Mouse (Mus musculus) ovary, postnatal 14 days (tissue): ENCODE data around the gene Stat6.

Experiments
- DNase-seq: peaks from one replicate; pipeline ENCODE4 v3.0.0; 2022; ENCODE audit warnings: low spot score

The Stat6 gene

GRCm38 (mm10) chr10:127615034-127615374, 27.8 kb upstream of the Stat6 start:
- DNase-seq, result no peak

GRCm38 (mm10) chr10:127615591-127615990, 27.2 kb upstream of the Stat6 start:
- no peak for DNase-seq

DNA sequence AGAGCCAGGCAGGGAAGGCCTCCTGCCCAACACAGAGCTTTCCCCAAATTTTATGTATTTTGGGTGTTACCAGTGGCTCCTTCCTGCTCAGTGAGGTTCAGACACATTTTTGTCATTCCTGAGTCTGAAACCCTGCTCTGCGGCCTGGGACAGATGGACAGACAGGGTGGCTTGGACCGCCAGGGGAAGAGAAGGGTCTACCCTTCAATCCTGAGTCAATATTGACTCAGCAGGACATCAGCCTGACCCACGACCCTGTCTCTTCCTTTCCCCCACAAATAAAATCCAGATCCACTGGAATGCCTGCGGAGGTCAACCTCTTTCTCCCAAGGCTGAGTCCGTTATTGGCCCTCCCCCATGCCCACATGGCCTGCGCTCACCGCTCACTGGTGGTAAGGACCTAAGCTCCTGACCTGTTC, 26.5 kb upstream of the Stat6 start:
- DNase-seq, result no peak

DNA sequence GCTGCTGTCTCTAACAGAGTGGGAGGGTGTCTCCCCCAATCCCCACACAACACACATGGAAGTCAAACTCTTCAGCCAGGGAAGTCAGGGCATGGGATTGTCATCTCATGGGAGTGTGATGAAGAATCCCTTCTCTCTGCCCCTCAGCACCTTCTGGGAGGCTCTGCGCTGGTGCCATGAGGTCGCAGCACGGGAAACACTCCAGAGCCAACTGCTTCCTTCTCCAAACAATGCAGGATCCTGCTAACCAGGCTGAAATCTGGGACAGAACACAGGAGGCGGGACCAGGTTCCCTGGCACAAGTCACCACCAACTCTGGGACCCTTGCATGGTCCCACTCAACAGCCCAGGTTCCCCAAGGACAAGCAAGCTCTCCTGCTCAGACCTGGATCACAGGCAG, 25.5 kb upstream of the Stat6 start:
- no peak for DNase-seq

- DNase-seq, result no peak
These were observed 24.6 kb upstream of the Stat6 start for GRCm38 (mm10) chr10:127618173-127618572.

GRCm38 (mm10) chr10:127619119-127619721, 23.6 kb upstream of the Stat6 start:
- DNase-seq, result no peak

DNA sequence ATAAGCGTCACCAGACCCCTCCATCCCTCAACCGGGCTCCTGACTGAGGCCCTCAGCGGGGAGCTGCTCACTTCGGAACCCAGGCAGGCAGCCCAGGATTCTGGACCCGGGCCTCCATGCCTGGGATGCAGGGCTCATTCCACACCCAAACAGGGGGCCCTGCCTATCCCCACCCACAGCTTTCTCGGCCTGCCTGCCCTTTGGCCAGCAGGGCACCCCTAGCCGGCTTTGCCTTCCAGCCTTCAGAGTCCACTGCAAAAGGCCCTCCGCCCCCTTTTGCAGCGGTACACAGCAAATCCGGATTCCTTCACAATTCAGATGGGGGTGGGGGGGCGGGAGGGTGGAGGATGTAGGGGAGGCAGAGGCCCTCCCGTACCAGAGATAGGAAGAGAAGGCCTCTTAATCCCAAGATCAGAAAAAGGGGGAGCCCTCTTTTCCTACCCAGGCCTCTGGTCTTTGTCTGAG, 22.8 kb upstream of the Stat6 start:
- DNase-seq, result no peak

GRCm38 (mm10) chr10:127620406-127621190, 22.2 kb upstream of the Stat6 start, which contains the start of gene Lrp1:
Lrp1 (minus strand) TSS chr10:127621148.
- DNase-seq, result no peak

DNA sequence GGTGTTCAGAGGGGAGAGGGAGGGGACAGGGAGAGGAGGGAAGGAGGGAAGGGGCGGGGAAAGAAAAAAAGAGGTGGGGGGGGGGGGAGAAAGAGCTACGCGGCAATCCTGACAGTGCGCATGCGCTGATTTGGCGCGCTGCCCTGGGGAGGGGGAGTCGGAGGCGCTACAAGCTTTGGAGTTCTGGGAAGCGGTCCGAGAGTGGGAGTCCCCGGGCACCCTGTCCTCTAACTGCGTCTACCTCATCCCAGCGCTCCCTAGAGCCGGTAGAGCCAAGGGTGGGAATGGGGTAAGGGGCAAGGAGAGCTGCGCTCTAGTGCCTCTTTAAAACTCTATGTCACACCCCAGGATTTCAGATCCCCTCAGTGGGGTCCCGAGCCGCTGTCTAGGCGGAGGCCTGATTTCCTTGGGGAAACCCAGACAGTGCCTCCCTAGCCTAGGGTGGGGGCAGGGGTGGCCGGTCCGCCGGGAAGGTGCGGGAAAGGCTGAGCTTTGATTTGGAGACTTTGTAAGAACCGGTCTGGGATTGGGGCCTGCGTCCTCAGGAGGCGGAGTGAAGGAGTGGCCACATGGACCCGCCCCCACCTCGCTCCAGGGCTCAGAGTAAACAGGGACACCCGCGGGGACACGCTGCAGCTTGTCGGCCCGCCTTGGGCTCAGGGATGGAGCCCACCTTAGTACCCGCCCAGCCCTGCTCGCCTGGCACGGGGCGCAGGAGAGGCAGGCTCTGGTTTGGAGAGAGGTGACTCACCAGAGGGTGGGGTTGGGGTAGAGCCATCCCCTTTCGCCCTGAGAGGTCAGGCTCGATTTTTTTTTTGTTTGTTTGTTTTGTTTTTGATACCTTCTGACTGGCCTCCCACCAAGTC, 21.4 kb upstream of the Stat6 start:
- DNase-seq, result peak; percentile 86

DNA sequence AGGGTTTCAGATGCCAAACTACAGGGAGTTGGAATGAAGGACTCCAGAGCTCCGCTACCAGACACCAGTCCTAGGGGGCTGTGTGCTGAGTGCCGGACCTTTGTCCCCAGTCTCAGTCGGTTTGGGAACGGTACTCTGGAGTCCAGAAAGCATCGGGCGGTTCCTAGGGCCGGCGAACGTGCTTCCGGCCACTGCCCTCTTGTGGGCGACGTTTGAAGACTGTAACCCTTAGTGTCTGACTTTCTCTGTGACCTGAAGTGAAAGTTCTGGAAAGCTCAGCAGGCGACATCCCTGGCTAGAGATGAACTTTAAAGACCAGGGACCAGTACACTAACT, 20.8 kb upstream of the Stat6 start:
- peak; percentile 63 for DNase-seq

- DNase-seq, result no peak
These were observed 20.1 kb upstream of the Stat6 start for GRCm38 (mm10) chr10:127622661-127623060.

GRCm38 (mm10) chr10:127623439-127624216, 19.2 kb upstream of the Stat6 start:
- DNase-seq, result no peak

DNA sequence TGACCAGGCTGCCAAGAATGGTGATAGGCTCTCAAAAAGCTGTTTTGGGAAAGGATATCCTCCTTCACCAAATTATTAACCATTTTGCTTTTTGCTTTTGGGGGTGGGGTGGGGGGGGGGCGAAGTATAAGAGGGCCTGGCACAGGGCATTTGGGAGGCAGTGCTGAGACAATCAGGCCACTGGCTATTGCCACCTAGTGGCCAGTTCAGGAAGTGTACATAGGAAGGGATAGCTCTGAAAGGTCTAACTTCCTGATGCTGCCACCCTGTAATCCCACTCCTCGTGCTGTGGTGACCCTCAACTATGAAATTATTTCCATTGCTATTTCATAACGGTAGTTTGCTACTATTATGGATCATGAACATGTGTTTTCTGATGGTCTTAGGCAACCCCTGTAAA, 16.4 kb upstream of the Stat6 start:
- DNase-seq, result no peak

- no peak for DNase-seq
These were observed 11.2 kb upstream of the Stat6 start for GRCm38 (mm10) chr10:127631261-127632214.

DNA sequence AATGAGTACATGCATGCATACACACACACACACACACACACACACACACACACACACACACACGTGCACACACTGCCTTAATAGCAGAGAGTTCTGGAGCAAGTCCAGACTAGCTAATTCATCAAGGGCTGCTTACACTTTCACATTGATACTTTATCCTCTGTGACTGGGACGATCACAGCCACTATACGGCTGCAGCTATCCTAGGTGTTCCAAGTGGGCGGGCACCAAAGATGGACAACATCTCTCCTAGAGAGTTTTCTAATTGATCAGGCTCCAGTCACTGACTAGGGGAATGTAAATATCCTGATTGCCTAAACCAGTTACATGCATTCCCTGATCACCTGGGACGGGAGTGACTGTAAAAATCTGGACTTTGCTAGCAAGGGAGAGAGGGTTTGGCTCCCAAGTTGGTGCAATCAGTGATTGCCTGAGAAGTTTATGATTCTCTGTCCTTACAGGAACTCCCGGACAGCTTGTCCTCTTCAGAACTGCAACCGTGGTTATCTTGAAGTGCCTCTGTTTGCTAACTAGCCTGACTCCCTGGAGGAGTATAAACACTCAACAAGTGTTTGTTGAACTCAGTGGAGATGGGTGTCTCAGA, 10.0 kb upstream of the Stat6 start:
- DNase-seq, result no peak

DNA sequence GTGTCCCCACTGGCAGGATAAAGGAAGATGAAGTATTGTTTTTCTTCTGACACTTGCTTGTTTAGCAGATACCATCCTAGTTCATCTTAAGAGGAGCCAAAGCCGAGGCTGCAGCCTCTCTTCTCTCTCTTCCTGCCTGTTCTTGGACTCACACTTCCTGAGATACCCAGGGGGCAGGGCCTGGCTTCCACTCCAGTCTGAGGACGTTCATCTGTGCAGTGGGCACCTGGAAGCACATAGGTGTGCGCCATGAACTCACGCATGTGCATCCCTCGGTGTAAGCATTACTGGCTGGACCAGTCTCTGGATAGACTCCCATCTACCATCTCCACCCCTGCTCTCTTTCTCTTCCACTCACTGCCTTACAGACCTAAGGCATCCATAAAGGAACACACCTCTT, 2.4 kb upstream of the Stat6 start:
- DNase-seq, result no peak

- peak; percentile 90 for DNase-seq
These were observed 670 bp upstream of the Stat6 start for GRCm38 (mm10) chr10:127641861-127642771.

DNA sequence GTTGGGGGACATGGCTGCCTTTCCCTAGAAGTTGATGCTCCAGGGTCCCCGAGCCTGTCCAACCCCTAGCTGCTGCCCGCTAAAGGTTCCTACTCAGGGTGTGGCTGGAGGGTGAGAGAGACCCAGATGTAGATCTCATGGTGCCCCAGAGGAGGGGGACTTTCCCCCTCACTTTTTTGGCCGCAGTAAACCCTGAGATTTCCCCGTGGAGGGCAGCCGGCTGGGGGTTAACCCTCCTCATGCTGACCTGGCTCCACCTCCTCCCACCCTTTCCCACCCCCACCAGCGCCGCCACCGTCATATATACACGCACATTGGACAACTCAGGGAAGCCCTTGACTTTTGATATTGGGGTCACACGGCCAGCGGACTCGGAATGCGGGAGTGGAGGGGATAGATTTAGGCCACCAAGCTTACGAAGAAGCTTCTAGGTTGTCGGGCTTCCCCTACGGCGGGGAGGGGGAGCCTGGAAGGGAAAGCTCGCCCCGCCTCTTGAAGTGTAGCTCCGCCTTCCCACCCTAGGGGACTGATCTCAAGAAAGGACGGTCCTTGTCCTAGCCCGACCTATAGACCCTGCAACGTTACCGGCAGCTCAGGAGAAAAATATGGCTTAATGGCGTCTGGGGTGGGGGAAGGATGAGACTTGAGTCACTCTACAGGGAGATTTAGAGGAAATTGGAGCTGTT, 910 bp downstream of the Stat6 start:
- peak; percentile 60 for DNase-seq

DNA sequence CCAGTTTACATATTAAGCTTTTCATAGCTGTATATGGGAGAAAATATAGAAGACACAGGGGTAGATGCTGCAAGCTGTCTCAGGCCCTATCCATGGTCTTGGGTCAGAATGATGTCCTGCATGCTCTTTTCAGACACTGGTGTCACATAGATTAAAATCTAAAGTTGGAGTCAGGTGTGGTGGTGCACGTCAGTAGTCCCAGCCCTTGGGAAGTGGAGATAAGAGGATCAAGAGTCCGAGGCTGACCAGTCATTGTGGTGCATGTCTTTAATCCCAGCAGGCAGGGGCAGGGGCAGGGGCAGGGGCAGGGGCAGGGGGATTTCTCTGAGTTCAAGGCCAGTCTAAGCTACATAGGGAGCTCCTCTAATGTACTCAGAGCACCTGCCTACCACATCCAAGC, 3.0 kb downstream of the Stat6 start:
- no peak for DNase-seq
